Mouse (Mus musculus) liver, adult 2 months (tissue): Measurements from ENCODE around the gene Selenoi. TPM values are rescaled to one million over a fixed set of nuclear protein-coding genes. Genes with fewer than 3 reads are reported as not detected.
A peak's percentile ranks its signal among the peaks of the same experiment; 100 is the strongest.

Experiments used
- DNase-seq: peaks from one replicate; pipeline ENCODE4 v3.0.0-alpha.2; 2011; ENCODE audit warnings: low read depth, low spot score; ENCODE audit errors: extremely low read depth
- H3K27ac ChIP-seq: fragments of 200-500 bp; replicated peaks from 2 replicates; pipeline ENCODE4 v1.5.1; 2012; ENCODE audit warnings: low read depth, mild to moderate bottlenecking, control low read depth, inconsistent platforms, low read length; ENCODE audit not compliant: insufficient read depth
- H3K27me3 ChIP-seq: fragments of 200-500 bp; 2 replicates; pipeline ENCODE4 v1.6.1; 2012; ENCODE audit warnings: mild to moderate bottlenecking, moderate library complexity, low read length, inconsistent platforms; ENCODE audit not compliant: control insufficient read depth, insufficient read depth
- H3K36me3 ChIP-seq: fragments of 200-500 bp; 2 replicates; pipeline ENCODE4 v1.6.1; 2012; ENCODE audit warnings: low read length, inconsistent platforms; ENCODE audit not compliant: control insufficient read depth, insufficient read depth
- H3K4me1 ChIP-seq: fragments of 200-500 bp; 2 replicates; pipeline ENCODE4 v1.6.1; 2011; ENCODE audit warnings: low read length; ENCODE audit not compliant: control insufficient read depth, insufficient read depth
- H3K4me3 ChIP-seq: fragments of 200-500 bp; 2 replicates; pipeline ENCODE4 v1.5.1; 2011; ENCODE audit warnings: low read depth, mild to moderate bottlenecking, control low read depth, low read length, moderate library complexity; ENCODE audit not compliant: insufficient read depth
- H3K79me2 ChIP-seq: fragments of 200-500 bp; 2 replicates; pipeline ENCODE4 v1.6.1; 2012; ENCODE audit warnings: inconsistent platforms, mild to moderate bottlenecking, low read length, moderate library complexity; ENCODE audit not compliant: control insufficient read depth, insufficient read depth
- H3K9ac ChIP-seq: fragments of 200-500 bp; 2 replicates; pipeline ENCODE4 v1.6.1; 2012; ENCODE audit warnings: low read depth, mild to moderate bottlenecking, control low read depth, inconsistent platforms, low read length
- CTCF ChIP-seq: fragments of 200-500 bp; IDR thresholded peaks from 2 replicates; pipeline ENCODE4 v1.5.1; 2011; ENCODE audit warnings: low read depth, low read length, control low read depth
- POLR2A ChIP-seq: fragments of 200-500 bp; IDR thresholded peaks from 2 replicates; pipeline ENCODE4 v1.6.1; 2011; ENCODE audit warnings: low read length, control low read depth; ENCODE audit not compliant: insufficient read depth; ENCODE audit errors: extremely low read depth
- WGBS: fragments of 180-500 bp; shearing (Covaris S2); methylation state at CpG from one replicate; pipeline ENCODE4 v1.1.7; 2018; 5-methylcytosine and 5-hydroxymethylcytosine counted together
- polyA plus RNA-seq: library from polyadenylated mRNA; depleted of rRNA; stranded (reverse); fragments of >200 nt; gene quantifications from 2 replicates; pipeline ENCODE4 v1.2.3, GENCODE M21; 2012
- total RNA-seq: library from RNA; depleted of rRNA; stranded (reverse); fragments of >200 nt; gene quantifications from 2 replicates; pipeline ENCODE4 v1.2.3, GENCODE M21; 2014

The Selenoi gene
- total and polyA plus RNA-seq, 2 experiments: 26.6 to 73.9 TPM

DNA sequence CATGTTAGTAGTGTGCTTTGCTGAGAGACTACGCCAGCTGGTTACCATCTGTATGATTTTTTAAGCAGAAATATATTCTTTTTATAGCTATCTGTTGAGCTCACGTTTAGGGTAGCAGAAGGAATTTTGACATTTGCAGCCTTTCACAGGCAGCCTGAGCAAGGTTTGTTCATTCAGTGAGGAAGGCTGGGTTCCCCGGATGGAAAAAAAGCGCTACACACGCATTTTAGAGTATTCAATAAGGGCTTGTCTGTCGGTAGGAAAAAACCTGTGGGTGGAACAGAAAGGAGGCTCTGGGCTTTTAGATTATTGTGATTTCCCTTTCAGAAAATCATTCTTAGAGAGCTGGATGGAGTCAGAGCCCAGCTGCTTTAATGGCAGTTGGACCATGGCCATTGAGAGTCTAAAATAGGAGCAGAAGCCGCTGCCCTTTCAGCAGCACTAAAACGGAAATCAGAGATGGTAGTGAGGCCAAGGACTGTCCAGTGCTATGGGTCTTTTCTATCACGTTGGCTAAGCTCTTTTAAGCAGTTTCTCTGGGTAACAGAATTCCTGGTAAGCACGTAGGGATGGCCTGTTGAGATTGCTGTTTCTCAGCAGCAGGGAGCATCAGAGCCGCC, 38.3 kb downstream of the Selenoi start:
- no peaks in the 10 kb centered on the region for H3K4me1 ChIP-seq
- DNase-seq: no peak
- no peaks in the 10 kb centered on the region for H3K27me3 ChIP-seq
- WGBS: 83% methylated on average over 11 of the region's 11 CpGs
- no peak overlapping the region for H3K9ac ChIP-seq
- no peak overlapping the region for H3K4me3 ChIP-seq
- no peak for TF ChIP-seq CTCF
- TF ChIP-seq POLR2A: no peak
- no peaks in the 10 kb centered on the region for H3K79me2 ChIP-seq
- peaks cover 27% of the 10 kb centered on the region for H3K36me3 ChIP-seq
- no peak overlapping the region for H3K27ac ChIP-seq

DNA sequence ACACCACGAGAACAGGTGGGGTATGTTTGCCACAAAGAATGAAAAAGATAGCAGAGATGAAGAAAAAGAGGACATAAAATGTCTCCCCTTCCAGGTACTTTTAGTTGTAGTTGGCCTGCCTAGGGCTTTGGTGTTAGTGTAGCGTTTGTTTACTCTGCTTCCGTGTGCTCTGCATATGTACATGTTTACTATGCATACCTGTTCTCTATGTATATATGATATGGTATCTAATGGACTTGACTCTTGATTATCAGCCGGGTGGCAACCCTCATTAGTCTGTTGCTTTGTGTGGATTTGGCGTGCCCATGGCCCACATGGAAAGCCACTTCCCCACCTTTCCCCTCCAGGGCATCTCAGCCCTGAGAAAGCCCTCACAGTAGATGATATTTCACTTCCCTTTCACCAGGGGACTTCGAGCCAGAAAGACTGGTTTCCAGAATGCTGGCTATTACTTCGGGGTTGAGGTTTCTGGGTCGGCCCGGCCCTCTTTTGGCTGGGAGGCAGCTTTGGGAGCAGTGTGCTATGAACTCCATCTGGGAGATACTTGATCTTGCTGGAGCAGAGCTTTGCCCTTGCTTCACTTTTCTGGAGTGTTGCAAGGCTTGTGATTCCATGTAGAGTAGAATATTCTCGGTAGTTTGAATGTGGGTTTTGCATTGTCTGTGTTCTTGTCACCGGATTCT, 39.4 kb downstream of the Selenoi start:
- DNase-seq: peak; percentile 37
- TF ChIP-seq POLR2A: no peak
- TF ChIP-seq CTCF: no peak
- Histone ChIP-seq H3K9ac (no peak overlapping the region), H3K27ac (no peak overlapping the region), H3K27me3 (no peaks in the 10 kb centered on the region), H3K4me3 (no peak overlapping the region), H3K79me2 (no peaks in the 10 kb centered on the region), H3K4me1 (no peaks in the 10 kb centered on the region), H3K36me3 (peaks cover 21% of the 10 kb centered on the region)
- 59% methylated on average over 11 of the region's 11 CpGs for WGBS

DNA sequence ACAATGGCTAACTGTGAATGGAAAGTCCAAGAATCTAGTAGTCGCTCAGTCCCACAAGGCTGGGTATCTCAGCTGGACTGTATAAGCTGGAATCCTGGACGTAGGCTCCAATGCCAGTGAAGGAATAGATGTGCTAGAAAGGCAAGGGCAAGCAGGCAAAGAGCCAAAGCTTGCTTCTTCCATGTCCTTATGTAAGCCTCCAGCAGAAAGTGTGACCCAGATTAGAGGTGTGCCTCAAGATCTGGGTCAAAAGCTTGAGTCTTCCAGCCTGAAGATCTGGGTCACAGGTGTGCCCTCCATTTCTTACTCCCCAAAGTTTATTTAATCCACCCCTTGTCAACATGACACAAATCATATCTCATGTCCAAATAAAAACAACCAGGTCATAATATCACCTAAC, 44.0 kb downstream of the Selenoi start:
- Histone ChIP-seq H3K27me3 (no peaks in the 10 kb centered on the region), H3K36me3 (no peaks in the 10 kb centered on the region), H3K4me3 (no peak overlapping the region), H3K27ac (no peak overlapping the region), H3K9ac (no peak overlapping the region), H3K79me2 (no peaks in the 10 kb centered on the region), H3K4me1 (no peaks in the 10 kb centered on the region)
- DNase-seq: no peak
- TF ChIP-seq POLR2A (no peak), CTCF (no peak)
- WGBS: 88% methylated on average over 2 of the region's 2 CpGs

DNA sequence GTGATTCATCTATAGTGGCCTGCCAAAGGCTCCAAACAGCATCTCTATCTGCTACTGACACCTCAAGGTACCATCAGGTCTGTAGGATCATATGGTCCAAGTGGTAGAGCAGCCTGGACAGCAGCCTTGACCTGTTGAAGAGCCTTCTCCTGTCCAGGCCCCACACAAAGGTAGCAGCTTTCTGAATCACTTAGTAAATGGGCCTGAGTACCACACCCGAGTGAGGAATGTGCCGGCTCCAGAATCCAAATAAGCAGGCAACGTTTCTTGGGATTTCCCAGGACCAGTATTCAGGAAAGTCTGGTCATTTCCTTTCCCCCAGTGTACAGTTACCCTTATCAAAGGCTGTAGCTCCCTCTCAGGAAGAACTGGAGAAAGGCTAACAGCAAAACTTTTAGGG, 46.6 kb downstream of the Selenoi start:
- Histone ChIP-seq H3K4me1 (no peaks in the 10 kb centered on the region), H3K79me2 (no peaks in the 10 kb centered on the region), H3K27ac (no peak overlapping the region), H3K27me3 (no peaks in the 10 kb centered on the region), H3K4me3 (no peak overlapping the region), H3K9ac (no peak overlapping the region), H3K36me3 (no peaks in the 10 kb centered on the region)
- WGBS: 70% methylated on average over 3 of the region's 3 CpGs
- DNase-seq: no peak
- TF ChIP-seq CTCF (no peak), POLR2A (no peak)

DNA sequence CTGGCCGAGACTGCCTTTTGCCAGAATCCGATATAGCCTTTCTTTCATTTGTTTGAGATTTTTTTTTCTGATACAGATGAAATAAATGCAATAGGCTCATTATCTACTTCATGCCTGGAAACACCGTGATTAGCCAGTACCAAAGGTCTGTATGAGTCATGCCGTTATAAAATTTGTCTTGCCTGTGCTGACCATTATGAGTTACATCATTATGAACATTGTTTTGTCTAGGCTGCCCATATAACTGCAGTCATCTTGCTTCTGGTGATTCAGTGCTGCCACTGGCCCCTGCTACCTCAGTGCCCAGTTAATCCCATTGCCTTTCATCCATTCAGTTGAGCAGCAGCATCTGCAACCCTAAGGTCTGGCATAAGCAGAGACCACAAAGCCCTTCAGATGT, 47.1 kb downstream of the Selenoi start:
- no peak for TF ChIP-seq POLR2A
- no peak for TF ChIP-seq CTCF
- H3K4me1 ChIP-seq: no peaks in the 10 kb centered on the region
- H3K36me3 ChIP-seq: no peaks in the 10 kb centered on the region
- no peak for DNase-seq
- H3K27me3 ChIP-seq: no peaks in the 10 kb centered on the region
- H3K9ac ChIP-seq: no peak overlapping the region
- 77% methylated on average over 4 of the region's 4 CpGs for WGBS
- H3K27ac ChIP-seq: no peak overlapping the region
- H3K4me3 ChIP-seq: no peak overlapping the region
- no peaks in the 10 kb centered on the region for H3K79me2 ChIP-seq

DNA sequence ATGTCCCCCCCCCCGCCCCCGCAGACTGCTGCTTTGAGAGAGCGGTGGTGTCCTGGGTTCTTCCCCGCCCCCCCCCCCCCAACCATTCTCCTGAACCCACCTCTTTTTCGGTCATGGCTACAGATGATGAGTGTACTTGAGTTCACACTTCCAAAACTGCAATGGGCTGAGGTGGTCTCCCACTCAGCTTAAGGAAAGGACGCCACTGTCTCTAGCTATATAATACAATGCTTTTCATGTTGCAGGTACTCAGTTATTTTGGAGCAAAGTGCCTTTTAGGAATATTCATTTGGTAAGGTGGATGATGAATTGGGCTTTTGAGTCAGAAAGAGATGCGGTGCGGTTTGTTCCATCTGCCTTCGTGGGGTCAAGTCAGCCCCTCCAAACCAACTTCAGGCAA, 48.5 kb downstream of the Selenoi start:
- Histone ChIP-seq H3K36me3 (no peaks in the 10 kb centered on the region), H3K79me2 (no peaks in the 10 kb centered on the region), H3K9ac (no peak overlapping the region), H3K27ac (no peak overlapping the region), H3K4me1 (peaks cover 1% of the 10 kb centered on the region), H3K27me3 (no peaks in the 10 kb centered on the region), H3K4me3 (no peak overlapping the region)
- no peak for TF ChIP-seq POLR2A
- no peak for DNase-seq
- WGBS: 51% methylated on average over 9 of the region's 9 CpGs
